Mouse (Mus musculus) E14TG2a.4 (cell line): ENCODE measurements around the gene Clstn1.

Experiments
- H3K27me3 ChIP-seq: 2 replicates; pipeline ENCODE4 v1.6.1; 2014; ENCODE audit warnings: low read length, control low read depth; ENCODE audit not compliant: insufficient read depth
- H3K36me3 ChIP-seq: 2 replicates; pipeline ENCODE4 v1.6.1; 2014; ENCODE audit warnings: low read length, control low read depth; ENCODE audit not compliant: insufficient read depth
- H3K4me1 ChIP-seq: replicated peaks from 2 replicates; pipeline ENCODE4 v1.6.1; 2014; ENCODE audit warnings: low read depth, low read length, control low read depth
- H3K4me3 ChIP-seq: replicated peaks from 2 replicates; pipeline ENCODE4 v1.5.1; 2014; ENCODE audit warnings: mild to moderate bottlenecking, low read length
- H3K9me3 ChIP-seq: 2 replicates; pipeline ENCODE4 v1.6.1; 2014; ENCODE audit warnings: low read length, control low read depth
- CTCF ChIP-seq: conservative IDR thresholded peaks from 2 replicates; pipeline ENCODE4 v1.5.1; 2014; ENCODE audit warnings: low read length
- NANOG ChIP-seq: IDR thresholded peaks from 2 replicates; pipeline ENCODE4 v1.6.1; 2014; ENCODE audit warnings: borderline replicate concordance, low read length, mixed read lengths
- POU5F1 ChIP-seq: IDR thresholded peaks from 2 replicates; pipeline ENCODE4 v1.6.1; 2014; ENCODE audit warnings: low read length, borderline replicate concordance

The Clstn1 gene

GRCm38 (mm10) chr4:149690828-149691280, 104.6 kb downstream of the Clstn1 start:
- H3K36me3 ChIP-seq, result no peaks in the 10 kb centered on the region
- H3K4me3 ChIP-seq, result no peak overlapping the region
- TF ChIP-seq NANOG, result no peak
- no peak for TF ChIP-seq CTCF
- no peak for TF ChIP-seq POU5F1
- H3K27me3 ChIP-seq, result peaks cover 39% of the 10 kb centered on the region
- H3K9me3 ChIP-seq, result no peaks in the 10 kb centered on the region
- peaks cover 40% of the 10 kb centered on the region for H3K4me1 ChIP-seq

- Histone ChIP-seq H3K27me3 (peaks cover 40% of the 10 kb centered on the region), H3K4me1 (peaks cover 40% of the 10 kb centered on the region), H3K4me3 (no peak overlapping the region), H3K36me3 (no peaks in the 10 kb centered on the region), H3K9me3 (no peaks in the 10 kb centered on the region)
- TF ChIP-seq NANOG (no peak), CTCF (no peak), POU5F1 (no peak)
Observed at GRCm38 (mm10) chr4:149691368-149691767, 105.1 kb downstream of the Clstn1 start.

GRCm38 (mm10) chr4:149696189-149696971, 110.1 kb downstream of the Clstn1 start:
- Histone ChIP-seq H3K4me3 (no peak overlapping the region), H3K9me3 (no peaks in the 10 kb centered on the region), H3K27me3 (peaks cover 54% of the 10 kb centered on the region), H3K36me3 (no peaks in the 10 kb centered on the region), H3K4me1 (peaks cover 39% of the 10 kb centered on the region)
- no peak for TF ChIP-seq NANOG
- TF ChIP-seq POU5F1, result no peak
- TF ChIP-seq CTCF, result no peak

GRCm38 (mm10) chr4:149697506-149698196, 111.4 kb downstream of the Clstn1 start:
- Histone ChIP-seq H3K4me3 (peak overlapping the region; percentile 78), H3K36me3 (no peaks in the 10 kb centered on the region), H3K4me1 (peaks cover 49% of the 10 kb centered on the region), H3K27me3 (peaks cover 50% of the 10 kb centered on the region), H3K9me3 (no peaks in the 10 kb centered on the region)
- TF ChIP-seq CTCF, result no peak

GRCm38 (mm10) chr4:149698197-149698821, 112.0 kb downstream of the Clstn1 start:
- Histone ChIP-seq H3K4me3 (peak overlapping the region; percentile 78), H3K9me3 (no peaks in the 10 kb centered on the region), H3K27me3 (peaks cover 49% of the 10 kb centered on the region), H3K36me3 (no peaks in the 10 kb centered on the region), H3K4me1 (peaks cover 51% of the 10 kb centered on the region)
- TF ChIP-seq POU5F1 (no peak), CTCF (peak; percentile 30), NANOG (no peak)
